Mouse (Mus musculus): ENCODE results near the gene Glcci1. TPM values are rescaled to one million over a fixed set of nuclear protein-coding genes. Genes with fewer than 3 reads are reported as not detected.

The Glcci1 gene
- total and polyA plus RNA-seq, 3 experiments, result 1.8 to 31.1 (median 7.9) TPM

DNA sequence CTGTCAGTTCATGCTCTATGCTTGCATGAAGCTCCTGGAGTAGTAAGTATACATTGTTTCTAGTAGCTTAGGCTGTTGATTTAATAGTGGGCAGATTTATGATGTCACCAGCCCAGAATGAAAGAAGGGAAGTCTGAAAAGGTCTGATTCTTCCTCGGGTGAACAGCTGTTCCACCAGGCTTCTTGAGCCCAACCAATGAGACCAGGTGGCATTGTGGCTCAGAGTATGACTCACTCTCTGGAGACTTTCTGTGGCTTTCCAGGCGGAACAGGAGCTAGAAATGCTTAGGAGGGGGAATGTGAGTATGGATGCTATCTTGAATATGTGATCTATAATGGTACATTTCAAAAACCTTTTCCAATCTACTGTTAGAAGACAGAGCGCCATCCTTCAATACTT, 113.6 kb downstream of the Glcci1 start:
- Histone ChIP-seq H3K4me1 (ENCODE audit: control insufficient read depth in 1 of 2, insufficient read depth in 2 of 2, low read length in 2 of 2) (peaks cover 7 to 17% of the 10 kb centered on the region in 2 experiments), H3K27me3 (ENCODE audit: control insufficient read depth in 1 of 2, insufficient read depth in 2 of 2, low read length in 2 of 2) (no peaks in the 10 kb centered on the region), H3K36me3 (ENCODE audit: control insufficient read depth in 1 of 2, insufficient read depth in 2 of 2, low read length in 2 of 2) (peaks cover 0 to 21% of the 10 kb centered on the region in 2 experiments; a peak in 2 of 4 replicates), H3K4me3 (ENCODE audit: control insufficient read depth in 1 of 2, insufficient read depth in 1 of 2, low read depth in 2 of 2, low read length in 2 of 2) (no peak overlapping the region), H3K79me2 (ENCODE audit: control insufficient read depth, insufficient read depth, low read length, poor library complexity) (no peaks in the 10 kb centered on the region), H3K9ac (ENCODE audit: control insufficient read depth, low read depth, low read length, poor library complexity, severe bottlenecking) (no peak overlapping the region), H3K27ac (ENCODE audit: control insufficient read depth, low read depth, low read length) (no peak overlapping the region), H3K9me3 (replicated peaks; ENCODE audit: insufficient read depth, low read length) (no peaks in the 10 kb centered on the region)
- no peak for DNase-seq (ENCODE audit: low read depth, low spot score)
- no peak for TF ChIP-seq ZNF384 (IDR thresholded peaks at IDR 0.05; ENCODE audit: low read depth, low read length)
- no peak for TF ChIP-seq TBP (IDR thresholded peaks at IDR 0.05; ENCODE audit: low read depth, low read length)
- no peak for TF ChIP-seq CTCF (IDR thresholded peaks at IDR 0.05 in 2 of 3, conservative IDR thresholded peaks at IDR 0.05 in 1 of 3; ENCODE audit: control insufficient read depth in 1 of 3, insufficient read depth in 1 of 3, low read depth in 2 of 3, low read length in 3 of 3, poor library complexity in 1 of 3, severe bottlenecking in 1 of 3)
- no peak for TF ChIP-seq ZKSCAN1 (IDR thresholded peaks at IDR 0.05; ENCODE audit: low read depth, low read length)
- no peak for TF ChIP-seq BHLHE40 (IDR thresholded peaks at IDR 0.05; ENCODE audit: borderline replicate concordance, low read depth, low read length)
- TF ChIP-seq MXI1 (IDR thresholded peaks at IDR 0.05; ENCODE audit: low read depth, low read length), result no peak
- no peak for TF ChIP-seq MEF2A (IDR thresholded peaks at IDR 0.05; ENCODE audit: extremely low read depth, insufficient replicate concordance, low read depth, low read length, poor library complexity, severe bottlenecking)
- TF ChIP-seq USF1 (IDR thresholded peaks at IDR 0.05; ENCODE audit: low read depth, low read length), result no peak
- TF ChIP-seq SMC3 (IDR thresholded peaks at IDR 0.05; ENCODE audit: low read depth, low read length), result no peak
- TF ChIP-seq CHD2 (IDR thresholded peaks at IDR 0.05; ENCODE audit: low read length), result no peak
- TF ChIP-seq SIN3A (IDR thresholded peaks at IDR 0.05; ENCODE audit: low read length), result no peak
- TF ChIP-seq ZC3H11A (IDR thresholded peaks at IDR 0.05; ENCODE audit: low read depth, low read length), result no peak
- no peak for TF ChIP-seq GATA1 (IDR thresholded peaks at IDR 0.05; ENCODE audit: low read depth, low read length)

DNA sequence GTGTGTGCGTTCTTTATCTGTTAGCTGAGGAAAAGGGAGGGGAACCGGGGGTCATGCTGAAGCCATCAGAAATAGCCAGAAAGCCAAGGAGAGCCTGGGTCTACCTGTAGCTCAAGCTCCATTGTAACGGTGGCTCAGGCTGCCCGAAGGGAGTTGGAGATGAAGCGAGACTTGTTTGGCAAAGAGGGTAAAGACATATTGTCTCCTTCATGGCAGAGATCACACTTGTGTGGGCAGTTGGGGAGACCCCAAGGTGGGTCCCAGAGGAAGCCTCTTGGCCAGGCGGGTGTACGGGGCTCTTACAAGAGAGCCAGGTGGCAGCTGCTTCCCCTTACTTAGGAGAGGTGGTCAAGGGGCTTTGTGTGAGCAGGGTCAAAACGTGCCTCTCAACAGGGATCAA, 118.8 kb downstream of the Glcci1 start:
- Histone ChIP-seq H3K27ac (ENCODE audit: control insufficient read depth, low read depth, low read length) (no peak overlapping the region), H3K27me3 (ENCODE audit: control insufficient read depth in 1 of 2, insufficient read depth in 2 of 2, low read length in 2 of 2) (no peaks in the 10 kb centered on the region), H3K36me3 (ENCODE audit: control insufficient read depth in 1 of 2, insufficient read depth in 2 of 2, low read length in 2 of 2) (peaks cover 0 to 27% of the 10 kb centered on the region in 2 experiments; a peak in 2 of 4 replicates), H3K9ac (ENCODE audit: control insufficient read depth, low read depth, low read length, poor library complexity, severe bottlenecking) (no peak overlapping the region), H3K4me3 (ENCODE audit: control insufficient read depth in 1 of 2, insufficient read depth in 1 of 2, low read depth in 2 of 2, low read length in 2 of 2) (no peak overlapping the region), H3K4me1 (ENCODE audit: control insufficient read depth in 1 of 2, insufficient read depth in 2 of 2, low read length in 2 of 2) (peaks cover 9 to 26% of the 10 kb centered on the region in 2 experiments), H3K9me3 (replicated peaks; ENCODE audit: insufficient read depth, low read length) (no peaks in the 10 kb centered on the region), H3K79me2 (ENCODE audit: control insufficient read depth, insufficient read depth, low read length, poor library complexity) (no peaks in the 10 kb centered on the region)
- TF ChIP-seq HCFC1 (IDR thresholded peaks at IDR 0.05; ENCODE audit: low read depth, low read length) (no peak), MAZ (IDR thresholded peaks at IDR 0.05; ENCODE audit: low read depth, low read length) (no peak), CHD1 (IDR thresholded peaks at IDR 0.05; ENCODE audit: low read depth, low read length) (no peak), POLR2AphosphoS5 (IDR thresholded peaks at IDR 0.05; ENCODE audit: borderline replicate concordance, low read depth, low read length) (no peak), CTCF (IDR thresholded peaks at IDR 0.05 in 2 of 3, conservative IDR thresholded peaks at IDR 0.05 in 1 of 3; ENCODE audit: control insufficient read depth in 1 of 3, insufficient read depth in 1 of 3, low read depth in 2 of 3, low read length in 3 of 3, poor library complexity in 1 of 3, severe bottlenecking in 1 of 3) (no peak), BHLHE40 (IDR thresholded peaks at IDR 0.05; ENCODE audit: borderline replicate concordance, low read depth, low read length) (no peak), TCF12 (IDR thresholded peaks at IDR 0.05; ENCODE audit: low read depth, low read length) (no peak), USF1 (IDR thresholded peaks at IDR 0.05; ENCODE audit: low read depth, low read length) (no peak), RCOR1 (IDR thresholded peaks at IDR 0.05; ENCODE audit: low read depth, low read length) (no peak), MYB (IDR thresholded peaks at IDR 0.05; ENCODE audit: low read depth, low read length) (no peak), MAX (IDR thresholded peaks at IDR 0.05; ENCODE audit: low read length) (no peak), POLR2A (IDR thresholded peaks at IDR 0.05; ENCODE audit: control insufficient read depth in 1 of 2, insufficient read depth in 1 of 2, low read depth in 1 of 2, low read length in 2 of 2, poor library complexity in 1 of 2) (no peak)
- no peak for DNase-seq (ENCODE audit: low read depth, low spot score)

All from MEL (cell line).